Mouse (Mus musculus): ENCODE measurements around the gene Gpr65. TPM values are rescaled to one million over a fixed set of nuclear protein-coding genes. Genes with fewer than 3 reads are reported as not detected.

The Gpr65 gene
- total and polyA plus RNA-seq, 2 experiments from 2014 or later: 0.18 to 0.42 TPM

GRCm38 (mm10) chr12:98249671-98250070 lies 18.8 kb upstream of the Gpr65 start:
- Histone ChIP-seq H3K27me3 (ENCODE audit: insufficient read depth, low read length) (no peaks in the 10 kb centered on the region), H3K27ac (no peak overlapping the region), H3K9me3 (ENCODE audit: low read length) (no peaks in the 10 kb centered on the region), H3K9ac (replicated peaks; ENCODE audit: low read length) (no peak overlapping the region), H3K4me2 (ENCODE audit: low read depth, low read length) (no peak overlapping the region), H3K4me3 (ENCODE audit: low read length) (no peak overlapping the region), H3K36me3 (ENCODE audit: insufficient read depth, low read length) (no peaks in the 10 kb centered on the region), H3K4me1 (ENCODE audit: insufficient read depth, low read length) (no peaks in the 10 kb centered on the region)
- 85% methylated on average over 3 of the region's 3 CpGs for WGBS
- ATAC-seq (no peak), DNase-seq (ENCODE audit: low spot score) (no peak)
- TF ChIP-seq CTCF (IDR thresholded peaks at IDR 0.05; ENCODE audit: low read depth): no peak

- ATAC-seq (no peak), DNase-seq (ENCODE audit: low spot score) (no peak)
- H3K36me3 ChIP-seq (ENCODE audit: insufficient read depth, low read length): no peaks in the 10 kb centered on the region
- no peaks in the 10 kb centered on the region for H3K27me3 ChIP-seq (ENCODE audit: insufficient read depth, low read length)
- no peak for TF ChIP-seq CTCF (IDR thresholded peaks at IDR 0.05; ENCODE audit: low read depth)
- no peak overlapping the region for H3K27ac ChIP-seq
- no peaks in the 10 kb centered on the region for H3K4me1 ChIP-seq (ENCODE audit: insufficient read depth, low read length)
- H3K4me2 ChIP-seq (ENCODE audit: low read depth, low read length): no peak overlapping the region
- no peaks in the 10 kb centered on the region for H3K9me3 ChIP-seq (ENCODE audit: low read length)
- 92% methylated on average over 8 of the region's 8 CpGs for WGBS
- H3K4me3 ChIP-seq (ENCODE audit: low read length): no peak overlapping the region
- no peak overlapping the region for H3K9ac ChIP-seq (replicated peaks; ENCODE audit: low read length)
Measured at GRCm38 (mm10) chr12:98250327-98250726, 18.1 kb upstream of the Gpr65 start.

- Histone ChIP-seq H3K9ac (replicated peaks; ENCODE audit: low read length) (no peak overlapping the region), H3K27ac (no peak overlapping the region), H3K9me3 (ENCODE audit: low read length) (no peaks in the 10 kb centered on the region), H3K27me3 (ENCODE audit: insufficient read depth, low read length) (no peaks in the 10 kb centered on the region), H3K4me3 (ENCODE audit: low read length) (no peak overlapping the region), H3K4me1 (ENCODE audit: insufficient read depth, low read length) (0 out of 2 replicates have a peak, but pooled peaks cover under 1% of the 10 kb centered on the region), H3K4me2 (ENCODE audit: low read depth, low read length) (no peak overlapping the region), H3K36me3 (ENCODE audit: insufficient read depth, low read length) (no peaks in the 10 kb centered on the region)
- DNase-seq (ENCODE audit: low spot score) (no peak), ATAC-seq (no peak)
- WGBS: 86% methylated on average over 2 of the region's 2 CpGs
- TF ChIP-seq CTCF (IDR thresholded peaks at IDR 0.05; ENCODE audit: low read depth): no peak
Measured at GRCm38 (mm10) chr12:98252417-98252816, 16.0 kb upstream of the Gpr65 start.

- no peak for ATAC-seq
- TF ChIP-seq CTCF (IDR thresholded peaks at IDR 0.05; ENCODE audit: low read depth): no peak
- H3K27me3 ChIP-seq (ENCODE audit: insufficient read depth, low read length): no peaks in the 10 kb centered on the region
- H3K4me2 ChIP-seq (ENCODE audit: low read depth, low read length): no peak overlapping the region
- H3K9me3 ChIP-seq (ENCODE audit: low read length): no peaks in the 10 kb centered on the region
- no peak overlapping the region for H3K9ac ChIP-seq (replicated peaks; ENCODE audit: low read length)
- 0 out of 2 replicates have a peak, but pooled peaks cover 6% of the 10 kb centered on the region for H3K4me1 ChIP-seq (ENCODE audit: insufficient read depth, low read length)
- no peak for DNase-seq (ENCODE audit: low spot score)
- no peak overlapping the region for H3K4me3 ChIP-seq (ENCODE audit: low read length)
- H3K36me3 ChIP-seq (ENCODE audit: insufficient read depth, low read length): no peaks in the 10 kb centered on the region
- WGBS: 90% methylated on average over 13 of the region's 13 CpGs
- no peak overlapping the region for H3K27ac ChIP-seq
Measured at GRCm38 (mm10) chr12:98255373-98255995, 13.0 kb upstream of the Gpr65 start.

- no peak for TF ChIP-seq CTCF (IDR thresholded peaks at IDR 0.05; ENCODE audit: low read depth)
- DNase-seq (ENCODE audit: low spot score) (no peak), ATAC-seq (no peak; the same call in 1 of the 2 replicates)
- WGBS: 0% methylated on average over 8 of the region's 8 CpGs
- H3K27ac ChIP-seq: peak overlapping the region; percentile 97
- no peaks in the 10 kb centered on the region for H3K36me3 ChIP-seq (ENCODE audit: insufficient read depth, low read length)
- peak overlapping the region; percentile 59 for H3K4me2 ChIP-seq (ENCODE audit: low read depth, low read length)
- no peaks in the 10 kb centered on the region for H3K9me3 ChIP-seq (ENCODE audit: low read length)
- no peaks in the 10 kb centered on the region for H3K27me3 ChIP-seq (ENCODE audit: insufficient read depth, low read length)
- H3K4me3 ChIP-seq (ENCODE audit: low read length): peak overlapping the region; percentile 87
- H3K4me1 ChIP-seq (ENCODE audit: insufficient read depth, low read length): 0 out of 2 replicates have a peak, but pooled peaks cover 6% of the 10 kb centered on the region
- peak overlapping the region; percentile 94 for H3K9ac ChIP-seq (replicated peaks; ENCODE audit: low read length)
Measured at GRCm38 (mm10) chr12:98258371-98258844, 10.0 kb upstream of the Gpr65 start.

GRCm38 (mm10) chr12:98258845-98259517 lies 9.5 kb upstream of the Gpr65 start, which contains the start of gene Galc:
TSS of gene Galc (minus strand) at chr12:98259459.
- peak; percentile 94 for DNase-seq (ENCODE audit: low spot score)
- Histone ChIP-seq H3K4me2 (ENCODE audit: low read depth, low read length) (peak within 1 kb of the TSS; percentile 59), H3K4me3 (ENCODE audit: low read length) (peak within 1 kb of the TSS; percentile 87), H3K4me1 (ENCODE audit: insufficient read depth, low read length) (0 out of 2 replicates have a peak, but pooled peaks cover 6% of the 10 kb centered on the region), H3K9me3 (ENCODE audit: low read length) (no peaks in the 10 kb centered on the region), H3K36me3 (ENCODE audit: insufficient read depth, low read length) (no peaks in the 10 kb centered on the region), H3K9ac (replicated peaks; ENCODE audit: low read length) (peak within 1 kb of the TSS; percentile 94), H3K27ac (peak within 1 kb of the TSS; percentile 97), H3K27me3 (ENCODE audit: insufficient read depth, low read length) (no peaks in the 10 kb centered on the region)
- ATAC-seq: peak; percentile 96
- under 1% methylated on average over 75 of the region's 76 CpGs for WGBS
- TF ChIP-seq CTCF (IDR thresholded peaks at IDR 0.05; ENCODE audit: low read depth): no peak

All from hindbrain, postnatal 0 days (tissue).